Mouse (Mus musculus): ENCODE measurements around the gene Stk11ip. TPM values are rescaled to one million over a fixed set of nuclear protein-coding genes. Genes with fewer than 3 reads are reported as not detected.

Stk11ip gene
- 44.1 and 50.6 TPM in 2 replicates for polyA plus RNA-seq (2012; rRNA removed)

GRCm38 (mm10) chr1:75521321-75522031, at the start of gene Stk11ip:
Stk11ip (plus strand) TSS chr1:75521529.
- Histone ChIP-seq H3K4me1 (ENCODE audit: control insufficient read depth, insufficient read depth, low read length) (no peaks in the 10 kb centered on the region), H3K4me3 (replicated peaks; ENCODE audit: extremely low read depth, low read depth, low read length) (peak within 1 kb of the TSS; percentile 68)
- DNase-seq: peak; percentile 93
- peak; percentile 73; the same call in 1 of the 2 replicates for TF ChIP-seq POLR2A (IDR thresholded peaks at IDR 0.05; ENCODE audit: borderline replicate concordance, extremely low read depth, low read depth, low read length)
- no peak for TF ChIP-seq CTCF (IDR thresholded peaks at IDR 0.05; ENCODE audit: insufficient read depth, low read length)
- under 1% methylated on average over 46 of the region's 46 CpGs for WGBS

- no peak overlapping the region for H3K4me3 ChIP-seq (replicated peaks; ENCODE audit: extremely low read depth, low read depth, low read length)
- TF ChIP-seq POLR2A (IDR thresholded peaks at IDR 0.05; ENCODE audit: borderline replicate concordance, extremely low read depth, low read depth, low read length) (no peak), CTCF (IDR thresholded peaks at IDR 0.05; ENCODE audit: insufficient read depth, low read length) (no peak)
- no peak for DNase-seq
- peaks cover 14% of the 10 kb centered on the region; the same call in 1 of the 2 replicates for H3K4me1 ChIP-seq (ENCODE audit: control insufficient read depth, insufficient read depth, low read length)
- 95% methylated on average over 11 of the region's 11 CpGs for WGBS
These were observed 44.9 kb upstream of the Stk11ip start for GRCm38 (mm10) chr1:75476441-75476840.

- Histone ChIP-seq H3K4me1 (ENCODE audit: control insufficient read depth, insufficient read depth, low read length) (peaks cover 14% of the 10 kb centered on the region; the same call in 1 of the 2 replicates), H3K4me3 (replicated peaks; ENCODE audit: extremely low read depth, low read depth, low read length) (no peak overlapping the region)
- TF ChIP-seq POLR2A (IDR thresholded peaks at IDR 0.05; ENCODE audit: borderline replicate concordance, extremely low read depth, low read depth, low read length) (no peak), CTCF (IDR thresholded peaks at IDR 0.05; ENCODE audit: insufficient read depth, low read length) (peak; percentile 62)
- DNase-seq: peak; percentile 86
- WGBS: 16% methylated on average over 35 of the region's 35 CpGs
These were observed 43.9 kb upstream of the Stk11ip start for GRCm38 (mm10) chr1:75477264-75477965.

- DNase-seq: no peak
- peaks cover 14% of the 10 kb centered on the region; the same call in 1 of the 2 replicates for H3K4me1 ChIP-seq (ENCODE audit: control insufficient read depth, insufficient read depth, low read length)
- WGBS: 44% methylated on average over 3 of the region's 3 CpGs
- no peak overlapping the region for H3K4me3 ChIP-seq (replicated peaks; ENCODE audit: extremely low read depth, low read depth, low read length)
- no peak for TF ChIP-seq CTCF (IDR thresholded peaks at IDR 0.05; ENCODE audit: insufficient read depth, low read length)
These were observed 43.4 kb upstream of the Stk11ip start for GRCm38 (mm10) chr1:75477966-75478290.

- peaks cover 14% of the 10 kb centered on the region; the same call in 1 of the 2 replicates for H3K4me1 ChIP-seq (ENCODE audit: control insufficient read depth, insufficient read depth, low read length)
- WGBS: under 1% methylated on average over 25 of the region's 25 CpGs
- TF ChIP-seq POLR2A (IDR thresholded peaks at IDR 0.05; ENCODE audit: borderline replicate concordance, extremely low read depth, low read depth, low read length) (no peak), CTCF (IDR thresholded peaks at IDR 0.05; ENCODE audit: insufficient read depth, low read length) (no peak)
- peak overlapping the region; percentile 89 for H3K4me3 ChIP-seq (replicated peaks; ENCODE audit: extremely low read depth, low read depth, low read length)
- no peak for DNase-seq
These were observed 42.8 kb upstream of the Stk11ip start for GRCm38 (mm10) chr1:75478497-75478896.

- TF ChIP-seq CTCF (IDR thresholded peaks at IDR 0.05; ENCODE audit: insufficient read depth, low read length) (no peak), POLR2A (IDR thresholded peaks at IDR 0.05; ENCODE audit: borderline replicate concordance, extremely low read depth, low read depth, low read length) (0 out of 2 replicates have a peak, but pooled peaks have one; percentile 5)
- Histone ChIP-seq H3K4me1 (ENCODE audit: control insufficient read depth, insufficient read depth, low read length) (peaks cover 14% of the 10 kb centered on the region; the same call in 1 of the 2 replicates), H3K4me3 (replicated peaks; ENCODE audit: extremely low read depth, low read depth, low read length) (peak within 1 kb of the TSS; percentile 89)
- WGBS: under 1% methylated on average over 75 of the region's 76 CpGs
- peak; percentile 96 for DNase-seq
These were observed 42.3 kb upstream of the Stk11ip start, which contains the start of the genes Chpf and Tmem198 for GRCm38 (mm10) chr1:75478916-75479634. Chpf (minus strand) TSS chr1:75479307. Tmem198 (plus strand) TSS chr1:75479532.

GRCm38 (mm10) chr1:75479635-75479989, 41.7 kb upstream of the Stk11ip start:
- DNase-seq: no peak
- WGBS: 2% methylated on average over 24 of the region's 24 CpGs
- TF ChIP-seq CTCF (IDR thresholded peaks at IDR 0.05; ENCODE audit: insufficient read depth, low read length) (no peak), POLR2A (IDR thresholded peaks at IDR 0.05; ENCODE audit: borderline replicate concordance, extremely low read depth, low read depth, low read length) (no peak)
- peak overlapping the region; percentile 45 for H3K4me3 ChIP-seq (replicated peaks; ENCODE audit: extremely low read depth, low read depth, low read length)
- H3K4me1 ChIP-seq (ENCODE audit: control insufficient read depth, insufficient read depth, low read length): peaks cover 14% of the 10 kb centered on the region; the same call in 1 of the 2 replicates

GRCm38 (mm10) chr1:75480036-75480435, 41.3 kb upstream of the Stk11ip start:
- TF ChIP-seq POLR2A (IDR thresholded peaks at IDR 0.05; ENCODE audit: borderline replicate concordance, extremely low read depth, low read depth, low read length) (no peak), CTCF (IDR thresholded peaks at IDR 0.05; ENCODE audit: insufficient read depth, low read length) (no peak)
- 21% methylated on average over 13 of the region's 13 CpGs for WGBS
- Histone ChIP-seq H3K4me1 (ENCODE audit: control insufficient read depth, insufficient read depth, low read length) (peaks cover 14% of the 10 kb centered on the region; the same call in 1 of the 2 replicates), H3K4me3 (replicated peaks; ENCODE audit: extremely low read depth, low read depth, low read length) (no peak overlapping the region)
- no peak for DNase-seq

- 82% methylated on average over 7 of the region's 7 CpGs for whole genome bisulfite sequencing
- no peak for DNase-seq
- TF ChIP-seq CTCF (IDR thresholded peaks at IDR 0.05; ENCODE audit: insufficient read depth, low read length) (no peak), POLR2A (IDR thresholded peaks at IDR 0.05; ENCODE audit: borderline replicate concordance, extremely low read depth, low read depth, low read length) (no peak)
These were observed 40.6 kb upstream of the Stk11ip start for GRCm38 (mm10) chr1:75480735-75481134.

More at GRCm38 (mm10) chr1:75480735-75481134, 40.6 kb upstream of the Stk11ip start:
- H3K4me1 ChIP-seq (ENCODE audit: control insufficient read depth, insufficient read depth, low read length): peaks cover 14% of the 10 kb centered on the region; the same call in 1 of the 2 replicates
- H3K4me3 ChIP-seq (replicated peaks; ENCODE audit: extremely low read depth, low read depth, low read length): no peak overlapping the region
